Mouse (Mus musculus) lung, postnatal 0 days (tissue): ENCODE measurements around the gene Nup107. TPM values are rescaled to one million over a fixed set of nuclear protein-coding genes. Genes with fewer than 3 reads are reported as not detected.

Experiments used
- ATAC-seq: fragments of 200-750 bp; cut with Nextera tagmentation; 2 replicates; pipeline ENCODE4 v1.8.0; 2017; ENCODE audit warnings: moderate library complexity
- DNase-seq: peaks from one replicate; pipeline ENCODE4 v3.0.0-alpha.2; 2016; ENCODE audit warnings: low spot score
- H3K27ac ChIP-seq: fragments of 300-500 bp; sonication (generic); 2 replicates; pipeline ENCODE4 v1.5.1; 2014; ENCODE audit warnings: antibody characterized with exemption, mild to moderate bottlenecking, low read length, mixed read lengths
- H3K27me3 ChIP-seq: fragments of 300-500 bp; sonication (generic); replicated peaks from 2 replicates; pipeline ENCODE4 v1.6.1; 2014; ENCODE audit warnings: low read length, mixed read lengths; ENCODE audit not compliant: insufficient read depth
- H3K36me3 ChIP-seq: fragments of 300-500 bp; sonication (generic); 2 replicates; pipeline ENCODE4 v1.6.1; 2014; ENCODE audit warnings: low read length, mixed read lengths; ENCODE audit not compliant: insufficient read depth
- H3K4me1 ChIP-seq: fragments of 300-500 bp; sonication (generic); 2 replicates; pipeline ENCODE4 v1.6.1; 2014; ENCODE audit warnings: antibody characterized with exemption, low read depth, low read length, mixed read lengths; ENCODE audit not compliant: insufficient read depth
- H3K4me2 ChIP-seq: fragments of 300-500 bp; sonication (generic); replicated peaks from 2 replicates; pipeline ENCODE4 v1.6.1; 2014; ENCODE audit warnings: low read depth, mild to moderate bottlenecking, low read length, moderate library complexity, mixed read lengths
- H3K4me3 ChIP-seq: fragments of 300-500 bp; sonication (generic); 2 replicates; pipeline ENCODE4 v1.5.1; 2014; ENCODE audit warnings: low read depth, low read length
- H3K9ac ChIP-seq: fragments of 300-500 bp; sonication (generic); replicated peaks from 2 replicates; pipeline ENCODE4 v1.6.1; 2014; ENCODE audit warnings: low read depth, mild to moderate bottlenecking
- H3K9me3 ChIP-seq: fragments of 300-500 bp; sonication (generic); 2 replicates; pipeline ENCODE4 v1.6.1; 2016; ENCODE audit warnings: low read length, mixed read lengths
- CTCF ChIP-seq: IDR thresholded peaks from 2 replicates; pipeline ENCODE4 v1.5.1; 2016; ENCODE audit warnings: antibody characterized with exemption, mild to moderate bottlenecking
- EP300 ChIP-seq: IDR thresholded peaks from 2 replicates; pipeline ENCODE4 v1.6.1; 2016; ENCODE audit warnings: antibody characterized with exemption, mild to moderate bottlenecking, control low read depth
- WGBS: fragments of 180-500 bp; shearing (Covaris S2); extraction: QIAGEN DNeasy Blood & Tissue Kit; methylation state at CpG from one replicate; pipeline ENCODE4 v1.1.7; 2014; 5-methylcytosine and 5-hydroxymethylcytosine counted together
- polyA plus RNA-seq: library from polyadenylated mRNA; unstranded; fragments of >200 nt; fragmentation: Nextera tagmentation; extraction: Ambion mirVana; gene quantifications from 2 replicates; pipeline ENCODE4 v1.2.1, GENCODE M21; 2015

Gene Nup107
- polyA plus RNA-seq, 1 experiment from 2014 or later, result 15.2 TPM

GRCm38 (mm10) chr10:117769541-117770285 lies 22.8 kb downstream of the Nup107 start:
- no peak overlapping the region for H3K9ac ChIP-seq
- H3K4me2 ChIP-seq, result no peak overlapping the region
- H3K4me1 ChIP-seq, result no peaks in the 10 kb centered on the region
- no peak for TF ChIP-seq CTCF
- no peak for TF ChIP-seq EP300
- 92% methylated on average over 9 of the region's 9 CpGs for WGBS
- no peak overlapping the region for H3K27ac ChIP-seq
- H3K9me3 ChIP-seq, result no peaks in the 10 kb centered on the region
- no peak overlapping the region for H3K4me3 ChIP-seq
- H3K27me3 ChIP-seq, result no peaks in the 10 kb centered on the region
- ATAC-seq (no peak), DNase-seq (no peak)
- H3K36me3 ChIP-seq, result peaks cover 45% of the 10 kb centered on the region

GRCm38 (mm10) chr10:117768141-117768440 lies 24.4 kb downstream of the Nup107 start:
- H3K4me3 ChIP-seq, result no peak overlapping the region
- WGBS, result 86% methylated on average over 7 of the region's 7 CpGs
- H3K4me1 ChIP-seq, result no peaks in the 10 kb centered on the region
- no peaks in the 10 kb centered on the region for H3K27me3 ChIP-seq
- ATAC-seq (no peak), DNase-seq (no peak)
- peaks cover 34% of the 10 kb centered on the region for H3K36me3 ChIP-seq
- no peak for TF ChIP-seq CTCF
- no peak overlapping the region for H3K4me2 ChIP-seq
- no peak overlapping the region for H3K9ac ChIP-seq
- H3K27ac ChIP-seq, result no peak overlapping the region
- no peaks in the 10 kb centered on the region for H3K9me3 ChIP-seq

GRCm38 (mm10) chr10:117767286-117768140 lies 25.0 kb downstream of the Nup107 start:
- peaks cover 29% of the 10 kb centered on the region for H3K36me3 ChIP-seq
- no peak for DNase-seq

GRCm38 (mm10) chr10:117766896-117767160 lies 25.7 kb downstream of the Nup107 start:
- no peaks in the 10 kb centered on the region for H3K4me1 ChIP-seq
- no peak for DNase-seq
- 90% methylated on average over 5 of the region's 5 CpGs for WGBS
- TF ChIP-seq CTCF (no peak), EP300 (no peak)
- H3K9me3 ChIP-seq, result no peaks in the 10 kb centered on the region
- H3K27ac ChIP-seq, result no peak overlapping the region
- H3K4me2 ChIP-seq, result no peak overlapping the region
- no peak for ATAC-seq
- no peak overlapping the region for H3K4me3 ChIP-seq
- peaks cover 25% of the 10 kb centered on the region for H3K36me3 ChIP-seq
- H3K27me3 ChIP-seq, result no peaks in the 10 kb centered on the region
- no peak overlapping the region for H3K9ac ChIP-seq

More at GRCm38 (mm10) chr10:117767286-117768140, 25.0 kb downstream of the Nup107 start:
- no peak for ATAC-seq
- WGBS, result 84% methylated on average over 10 of the region's 10 CpGs
- Histone ChIP-seq H3K4me2 (no peak overlapping the region), H3K4me3 (no peak overlapping the region), H3K27me3 (no peaks in the 10 kb centered on the region), H3K4me1 (no peaks in the 10 kb centered on the region), H3K9me3 (no peaks in the 10 kb centered on the region), H3K9ac (no peak overlapping the region), H3K27ac (no peak overlapping the region)
- TF ChIP-seq EP300, result no peak
- TF ChIP-seq CTCF, result no peak

- peaks cover 23% of the 10 kb centered on the region; the same call in 1 of the 2 replicates for H3K36me3 ChIP-seq
- no peak for ATAC-seq
Measured at GRCm38 (mm10) chr10:117766111-117766895, 26.2 kb downstream of the Nup107 start.

More at GRCm38 (mm10) chr10:117766111-117766895, 26.2 kb downstream of the Nup107 start:
- no peaks in the 10 kb centered on the region for H3K9me3 ChIP-seq
- DNase-seq, result no peak
- no peak overlapping the region for H3K9ac ChIP-seq
- no peak overlapping the region for H3K4me2 ChIP-seq
- no peak overlapping the region for H3K4me3 ChIP-seq
- WGBS, result 84% methylated on average over 16 of the region's 16 CpGs
- TF ChIP-seq EP300, result no peak
- no peaks in the 10 kb centered on the region for H3K4me1 ChIP-seq
- no peak overlapping the region for H3K27ac ChIP-seq
- no peaks in the 10 kb centered on the region for H3K27me3 ChIP-seq
